Mouse (Mus musculus): Measurements from ENCODE around the gene 4930404H24Rik.

4930404H24Rik gene

GRCm38 (mm10) chr2:153533981-153534380 lies 41.4 kb downstream of the 4930404H24Rik start:
- no peak for DNase-seq (ENCODE audit: low read depth, low spot score)

DNA sequence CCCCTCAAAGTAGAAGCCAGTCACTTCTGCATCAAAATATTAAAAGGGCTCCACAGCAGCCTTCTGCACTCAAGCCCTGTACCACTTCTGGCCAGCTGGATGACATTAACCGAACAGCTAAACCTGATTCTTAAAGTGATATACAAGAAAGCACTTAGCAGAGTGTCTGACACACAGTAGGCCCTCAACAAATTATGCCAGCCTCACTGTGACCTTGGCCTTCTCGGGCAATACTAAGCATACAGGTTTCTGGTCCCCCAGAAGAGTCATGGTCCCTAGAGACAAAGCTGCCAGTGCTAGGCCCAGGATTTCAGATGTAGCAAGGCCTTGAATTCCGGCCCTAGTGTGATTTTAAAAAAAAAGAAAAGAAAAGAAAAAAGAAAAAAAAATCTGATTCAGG lies 46.3 kb downstream of the 4930404H24Rik start:
- DNase-seq (ENCODE audit: low read depth, low spot score) = no peak

- no peak for DNase-seq (ENCODE audit: low read depth, low spot score)
Observed at GRCm38 (mm10) chr2:153542936-153543668, 50.5 kb downstream of the 4930404H24Rik start.

All from mesoderm, embryonic 11.5 days (tissue).